Mouse (Mus musculus): ENCODE measurements around the gene U2af2.

- TF ChIP-seq CTCF (IDR thresholded peaks at IDR 0.05; ENCODE audit: low read depth) = no peak
- no peak for TF ChIP-seq EP300 (optimal IDR thresholded peaks at IDR 0.05)
Measured at GRCm38 (mm10) chr7:5016920-5017319, 45.0 kb upstream of the U2af2 start.
